Mouse (Mus musculus): ENCODE results near the gene Cux1. TPM values are rescaled to one million over a fixed set of nuclear protein-coding genes. Genes with fewer than 3 reads are reported as not detected.

Gene Cux1
- polyA plus RNA-seq, 1 experiment = 284 TPM

DNA sequence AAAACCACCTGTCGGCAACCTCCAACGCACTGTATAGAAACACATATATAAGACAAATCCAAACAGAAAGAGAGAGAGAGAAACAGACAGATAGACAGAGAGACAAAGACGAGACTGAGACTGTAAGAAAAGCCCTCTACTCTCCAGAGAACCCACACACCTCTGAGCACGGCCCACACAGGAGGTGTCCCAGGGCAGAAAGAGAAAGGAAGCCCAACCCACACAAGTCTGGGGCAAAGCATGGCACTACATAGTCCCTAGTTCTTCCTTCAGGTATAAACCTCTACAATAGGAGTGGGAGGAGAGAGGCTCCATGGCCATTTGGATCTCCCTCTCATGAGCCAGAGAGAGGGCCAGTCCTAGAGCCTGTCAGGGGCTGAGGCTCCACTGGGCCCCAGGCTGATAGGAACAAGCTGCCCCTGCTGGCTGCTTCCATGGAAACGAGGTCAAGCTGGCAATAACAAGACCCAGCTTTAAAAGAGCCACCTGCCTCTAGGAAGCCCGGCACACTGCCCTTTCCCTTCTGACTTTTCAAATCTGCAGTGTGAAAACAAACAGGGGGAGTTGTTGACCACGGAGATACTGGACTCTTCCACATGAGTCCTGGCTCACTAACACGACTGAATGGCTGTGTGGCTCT lies 99.8 kb downstream of the Cux1 start:
- Histone ChIP-seq H3K4me3 (ENCODE audit: insufficient read depth, low read depth, low read length) (no peak overlapping the region), H3K4me1 (ENCODE audit: control insufficient read depth, insufficient read depth, low read length) (peaks cover 23% of the 10 kb centered on the region), H3K27ac (ENCODE audit: insufficient read depth, low read depth, low read length) (no peak overlapping the region)
- no peak for TF ChIP-seq POLR2A (IDR thresholded peaks at IDR 0.05; ENCODE audit: insufficient read depth, low read depth, low read length)
- no peak for TF ChIP-seq CTCF (IDR thresholded peaks at IDR 0.05; ENCODE audit: insufficient read depth, low read depth, low read length)
- WGBS = 58% methylated on average over 8 of the region's 8 CpGs

DNA sequence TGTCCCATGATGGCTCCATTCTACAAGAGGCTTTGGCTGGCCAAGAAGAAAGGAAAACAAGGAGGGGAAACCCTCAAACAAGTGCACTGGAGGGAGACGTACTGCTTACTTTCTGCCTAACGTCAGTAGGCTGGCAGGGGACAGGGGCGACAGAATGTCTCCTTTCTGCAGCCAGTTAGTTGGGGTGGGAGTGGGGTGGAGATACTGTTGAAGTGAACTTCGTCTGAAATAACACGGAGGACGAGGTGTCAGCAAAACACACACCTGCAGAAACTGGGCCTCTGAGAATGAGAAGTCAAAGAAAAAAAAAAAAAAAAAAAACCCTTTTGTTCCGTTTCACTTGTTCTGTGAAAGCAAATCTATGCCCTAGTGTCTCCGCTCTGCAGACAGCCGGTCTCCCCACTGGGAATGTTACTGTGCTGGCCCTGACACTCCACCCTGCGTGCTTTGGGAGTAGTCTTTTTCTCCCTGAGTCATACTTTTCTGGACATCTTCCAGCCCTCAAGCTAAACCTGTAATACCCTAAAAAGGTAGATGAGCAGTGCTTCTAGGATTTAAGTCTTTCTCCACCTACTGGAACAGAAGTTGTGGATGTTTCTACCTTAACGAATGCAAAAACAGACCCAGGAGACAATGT lies 101.4 kb downstream of the Cux1 start:
- Histone ChIP-seq H3K27ac (ENCODE audit: insufficient read depth, low read depth, low read length) (peak overlapping the region; percentile 25; the same call in 1 of the 2 replicates), H3K4me1 (ENCODE audit: control insufficient read depth, insufficient read depth, low read length) (peaks cover 24% of the 10 kb centered on the region), H3K4me3 (ENCODE audit: insufficient read depth, low read depth, low read length) (no peak overlapping the region)
- 44% methylated on average over 11 of the region's 11 CpGs for WGBS
- TF ChIP-seq CTCF (IDR thresholded peaks at IDR 0.05; ENCODE audit: insufficient read depth, low read depth, low read length) = no peak
- no peak for TF ChIP-seq POLR2A (IDR thresholded peaks at IDR 0.05; ENCODE audit: insufficient read depth, low read depth, low read length)

DNA sequence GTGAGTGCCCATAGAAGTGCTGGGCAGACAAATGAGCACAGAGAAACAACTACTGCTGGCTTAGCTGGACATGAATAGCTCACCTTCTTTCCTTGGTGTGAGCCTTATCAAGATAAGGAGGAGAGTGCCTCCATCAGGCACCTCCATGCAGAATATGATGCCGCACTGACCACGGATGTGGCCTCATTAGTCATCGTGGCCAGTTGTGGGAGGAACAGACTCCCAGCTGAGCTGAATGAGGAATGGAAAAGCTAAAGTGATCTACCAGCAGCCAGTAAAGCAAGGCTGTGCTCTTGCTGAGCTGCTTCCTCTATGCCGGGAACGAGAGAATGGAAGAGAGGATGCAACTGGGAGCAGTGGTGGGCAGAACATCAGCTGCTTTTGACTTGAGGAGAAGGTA lies 101.9 kb downstream of the Cux1 start:
- WGBS = 59% methylated on average over 5 of the region's 5 CpGs
- Histone ChIP-seq H3K27ac (ENCODE audit: insufficient read depth, low read depth, low read length) (peak overlapping the region; percentile 25; the same call in 1 of the 2 replicates), H3K4me1 (ENCODE audit: control insufficient read depth, insufficient read depth, low read length) (peaks cover 22% of the 10 kb centered on the region), H3K4me3 (ENCODE audit: insufficient read depth, low read depth, low read length) (no peak overlapping the region)
- TF ChIP-seq POLR2A (IDR thresholded peaks at IDR 0.05; ENCODE audit: insufficient read depth, low read depth, low read length) (no peak), CTCF (IDR thresholded peaks at IDR 0.05; ENCODE audit: insufficient read depth, low read depth, low read length) (no peak)

DNA sequence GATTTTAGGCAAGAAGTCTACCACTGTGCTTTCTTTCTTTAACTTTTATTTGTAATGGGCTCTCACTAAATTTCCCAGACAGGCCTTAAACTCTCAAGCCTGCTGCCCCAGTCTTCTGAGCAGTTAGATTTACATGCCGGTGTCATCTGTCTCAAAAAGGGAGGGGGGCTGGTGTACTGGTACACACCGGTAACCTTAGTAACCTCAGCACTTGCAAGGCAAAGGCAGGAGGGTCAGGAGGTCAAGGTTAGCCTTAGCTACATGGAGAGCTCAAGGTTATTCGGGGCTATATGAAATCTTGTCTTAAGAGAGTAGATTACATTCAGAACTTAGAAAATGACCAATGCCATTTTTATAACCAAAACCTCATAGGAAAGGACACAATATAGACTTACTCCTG lies 102.4 kb downstream of the Cux1 start:
- peaks cover 22% of the 10 kb centered on the region for H3K4me1 ChIP-seq (ENCODE audit: control insufficient read depth, insufficient read depth, low read length)
- 92% methylated on average over 3 of the region's 3 CpGs for WGBS
- H3K27ac ChIP-seq (ENCODE audit: insufficient read depth, low read depth, low read length) = no peak overlapping the region
- TF ChIP-seq CTCF (IDR thresholded peaks at IDR 0.05; ENCODE audit: insufficient read depth, low read depth, low read length) (no peak), POLR2A (IDR thresholded peaks at IDR 0.05; ENCODE audit: insufficient read depth, low read depth, low read length) (no peak)
- H3K4me3 ChIP-seq (ENCODE audit: insufficient read depth, low read depth, low read length) = no peak overlapping the region

DNA sequence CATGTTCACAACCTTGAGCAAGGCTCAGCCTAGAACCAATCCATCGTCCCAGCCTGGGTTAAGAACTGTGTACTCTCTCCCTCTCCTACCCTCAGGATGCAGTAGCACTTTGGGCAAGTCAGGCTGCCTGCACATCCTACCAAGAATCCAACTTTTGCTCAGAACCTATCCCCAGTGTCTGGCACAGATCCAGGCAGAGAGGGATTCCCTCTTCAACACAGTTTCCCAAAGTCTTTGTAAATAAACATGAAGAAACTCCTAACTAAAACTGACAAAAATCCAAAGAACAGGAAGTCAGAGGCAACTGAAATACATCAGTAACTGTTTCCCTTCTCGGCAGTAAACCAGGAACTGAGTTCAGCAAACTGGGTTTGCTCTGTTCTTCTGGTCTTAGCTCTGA lies 103.2 kb downstream of the Cux1 start:
- 84% methylated on average over 2 of the region's 2 CpGs for WGBS
- H3K4me1 ChIP-seq (ENCODE audit: control insufficient read depth, insufficient read depth, low read length) = peaks cover 22% of the 10 kb centered on the region
- no peak overlapping the region for H3K4me3 ChIP-seq (ENCODE audit: insufficient read depth, low read depth, low read length)
- no peak overlapping the region for H3K27ac ChIP-seq (ENCODE audit: insufficient read depth, low read depth, low read length)
- TF ChIP-seq CTCF (IDR thresholded peaks at IDR 0.05; ENCODE audit: insufficient read depth, low read depth, low read length) (no peak), POLR2A (IDR thresholded peaks at IDR 0.05; ENCODE audit: insufficient read depth, low read depth, low read length) (no peak)

DNA sequence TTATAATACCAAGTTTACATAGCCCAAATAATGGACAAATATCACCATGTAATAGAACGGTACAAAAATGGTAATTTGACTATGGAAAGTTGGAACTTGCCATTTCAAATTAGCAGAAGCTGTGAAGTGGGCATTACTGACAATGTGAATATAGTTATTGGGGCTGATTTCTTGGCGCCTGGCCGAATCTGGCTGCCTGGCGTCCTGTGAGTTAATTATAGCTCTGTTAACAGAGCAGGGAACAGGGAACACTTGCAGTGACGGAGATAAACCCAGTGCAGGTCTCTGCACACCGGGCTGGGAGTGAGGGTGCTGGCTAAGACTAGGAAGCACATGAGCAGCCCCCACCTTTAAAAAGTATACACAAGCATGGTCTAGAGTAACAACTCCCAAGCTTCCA lies 104.7 kb downstream of the Cux1 start:
- 16% methylated on average over 6 of the region's 6 CpGs for WGBS
- H3K4me3 ChIP-seq (ENCODE audit: insufficient read depth, low read depth, low read length) = no peak overlapping the region
- TF ChIP-seq CTCF (IDR thresholded peaks at IDR 0.05; ENCODE audit: insufficient read depth, low read depth, low read length) = no peak
- no peak for TF ChIP-seq POLR2A (IDR thresholded peaks at IDR 0.05; ENCODE audit: insufficient read depth, low read depth, low read length)
- no peak overlapping the region for H3K27ac ChIP-seq (ENCODE audit: insufficient read depth, low read depth, low read length)
- peaks cover 24% of the 10 kb centered on the region for H3K4me1 ChIP-seq (ENCODE audit: control insufficient read depth, insufficient read depth, low read length)

DNA sequence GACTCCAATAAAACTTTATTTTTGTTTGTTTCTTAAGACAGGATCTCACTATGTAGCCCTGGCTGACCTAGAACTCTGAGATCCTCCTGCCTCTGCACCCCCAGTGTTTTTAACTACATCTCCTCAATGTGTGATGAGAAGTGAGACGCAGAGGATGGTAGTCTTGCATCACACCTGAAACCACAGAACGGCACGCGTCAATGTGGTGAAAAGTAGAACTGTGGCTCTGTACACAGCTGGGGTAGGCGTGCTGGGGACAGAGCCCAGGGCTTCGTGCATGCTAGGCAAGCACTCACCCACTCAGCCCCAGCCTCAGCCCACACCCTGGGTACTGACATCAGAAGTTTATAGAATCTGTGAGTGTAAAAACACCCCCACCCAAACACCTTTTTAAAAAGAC lies 107.4 kb downstream of the Cux1 start:
- no peak for TF ChIP-seq POLR2A (IDR thresholded peaks at IDR 0.05; ENCODE audit: insufficient read depth, low read depth, low read length)
- no peak for TF ChIP-seq CTCF (IDR thresholded peaks at IDR 0.05; ENCODE audit: insufficient read depth, low read depth, low read length)
- 86% methylated on average over 6 of the region's 6 CpGs for WGBS
- no peak overlapping the region for H3K27ac ChIP-seq (ENCODE audit: insufficient read depth, low read depth, low read length)
- H3K4me1 ChIP-seq (ENCODE audit: control insufficient read depth, insufficient read depth, low read length) = peaks cover 12% of the 10 kb centered on the region
- no peak overlapping the region for H3K4me3 ChIP-seq (ENCODE audit: insufficient read depth, low read depth, low read length)

DNA sequence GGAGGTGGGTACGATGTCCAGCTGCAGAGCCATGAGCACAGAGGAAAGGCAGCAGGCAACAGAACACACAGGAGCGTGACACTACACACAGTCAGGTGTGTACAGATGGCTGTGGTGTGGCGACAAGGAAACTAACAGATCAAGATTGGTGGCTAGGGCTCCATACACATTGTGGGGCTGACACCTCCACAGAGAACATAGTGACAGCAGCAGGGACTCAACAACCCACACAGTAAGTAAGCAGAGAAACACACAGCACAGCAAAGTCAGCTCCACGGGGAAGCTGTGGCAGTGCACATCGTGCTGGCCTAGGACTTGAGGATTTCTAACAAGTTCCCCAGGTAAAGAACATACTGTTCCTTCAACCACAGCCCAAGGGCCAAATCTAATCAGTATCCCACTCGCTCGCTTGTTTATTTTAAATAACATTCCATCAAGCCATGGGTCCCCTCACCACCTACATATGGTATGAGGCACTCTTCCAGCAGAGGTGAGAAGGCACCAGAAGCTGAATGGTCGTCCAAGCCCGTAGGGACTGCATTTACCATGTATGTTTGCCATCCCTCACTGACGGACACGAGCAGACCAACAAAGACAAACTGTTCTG lies 108.3 kb downstream of the Cux1 start:
- no peak for TF ChIP-seq POLR2A (IDR thresholded peaks at IDR 0.05; ENCODE audit: insufficient read depth, low read depth, low read length)
- no peak for TF ChIP-seq CTCF (IDR thresholded peaks at IDR 0.05; ENCODE audit: insufficient read depth, low read depth, low read length)
- 77% methylated on average over 11 of the region's 11 CpGs for WGBS
- H3K4me1 ChIP-seq (ENCODE audit: control insufficient read depth, insufficient read depth, low read length) = peaks cover 12% of the 10 kb centered on the region
- H3K27ac ChIP-seq (ENCODE audit: insufficient read depth, low read depth, low read length) = peak overlapping the region; percentile 38; the same call in 1 of the 2 replicates
- H3K4me3 ChIP-seq (ENCODE audit: insufficient read depth, low read depth, low read length) = no peak overlapping the region

Data from olfactory bulb, adult 2 months (tissue).